Mouse (Mus musculus): ENCODE data around the gene Fpr-rs6. TPM values are rescaled to one million over a fixed set of nuclear protein-coding genes. Genes with fewer than 3 reads are reported as not detected.

Fpr-rs6 gene
- polyA plus RNA-seq (2015; fragmentation: Nextera tagmentation; extraction: Ambion mirVana), result not detected in 2 replicates

- H3K27ac ChIP-seq (ENCODE audit: low read length), result no peak within 1 kb of the TSS
- H3K27me3 ChIP-seq (replicated peaks; ENCODE audit: control insufficient read depth, insufficient read depth, low read length), result no peaks in the 10 kb centered on the region
- no peak within 1 kb of the TSS for H3K4me2 ChIP-seq (ENCODE audit: low read depth, low read length)
- H3K36me3 ChIP-seq (ENCODE audit: control insufficient read depth, insufficient read depth, low read length), result no peaks in the 10 kb centered on the region
- H3K4me3 ChIP-seq (ENCODE audit: low read length), result no peak within 1 kb of the TSS
- no peaks in the 10 kb centered on the region for H3K9me3 ChIP-seq (ENCODE audit: control insufficient read depth, low read length)
- no peak within 1 kb of the TSS for H3K9ac ChIP-seq (ENCODE audit: low read depth, low read length)
- no peak for ATAC-seq
- H3K4me1 ChIP-seq (ENCODE audit: control insufficient read depth, insufficient read depth, low read length), result no peaks in the 10 kb centered on the region
These were observed at the start of gene Fpr-rs6 for GRCm38 (mm10) chr17:20182997-20183396. Gene Fpr-rs6, minus strand, starts transcription at chr17:20183097.

Other genes starting within 250 kb of the Fpr-rs6 start
- gene Vmn2r104, start 134.8 kb downstream of the Fpr-rs6 start, polyA plus RNA-seq (2015; fragmentation: Nextera tagmentation; extraction: Ambion mirVana), result not detected in 2 replicates
- gene Fpr-rs7, start 68.9 kb downstream of the Fpr-rs6 start, polyA plus RNA-seq (2015; fragmentation: Nextera tagmentation; extraction: Ambion mirVana), result not detected in 2 replicates
- gene Vmn2r105, start 52.0 kb upstream of the Fpr-rs6 start, polyA plus RNA-seq (2015; fragmentation: Nextera tagmentation; extraction: Ambion mirVana), result not detected in 2 replicates
- gene Vmn2r106, start 102.5 kb upstream of the Fpr-rs6 start, polyA plus RNA-seq (2015; fragmentation: Nextera tagmentation; extraction: Ambion mirVana), result not detected in 2 replicates
- not detected in 2 replicates for gene Vmn2r107, start 162.1 kb upstream of the Fpr-rs6 start, polyA plus RNA-seq (2015; fragmentation: Nextera tagmentation; extraction: Ambion mirVana)
- not detected in 2 replicates for gene Vmn1r224, start 231.0 kb upstream of the Fpr-rs6 start, polyA plus RNA-seq (2015; fragmentation: Nextera tagmentation; extraction: Ambion mirVana)

All from intestine, embryonic 16.5 days (tissue).